Mouse (Mus musculus) layer of hippocampus, postnatal 25 days (tissue): ENCODE measurements around the gene Tspo. TPM values are rescaled to one million over a fixed set of nuclear protein-coding genes. Genes with fewer than 3 reads are reported as not detected.

Experiments used
- DNase-seq, 2 experiments: peaks; one replicate each; pipeline ENCODE4 v3.0.0; 2022; ENCODE audit warnings: mixed read lengths in 2 of 2, low spot score in 1 of 2; ENCODE audit errors: extremely low spot score in 1 of 2
- total RNA-seq, 2 experiments: library from RNA; stranded (reverse); gene quantifications; 2 replicates each; pipeline ENCODE4 v1.2.3; 2021

The Tspo gene
- total RNA-seq, 2 experiments from 2014 or later: 3.5 to 4.6 TPM

DNA sequence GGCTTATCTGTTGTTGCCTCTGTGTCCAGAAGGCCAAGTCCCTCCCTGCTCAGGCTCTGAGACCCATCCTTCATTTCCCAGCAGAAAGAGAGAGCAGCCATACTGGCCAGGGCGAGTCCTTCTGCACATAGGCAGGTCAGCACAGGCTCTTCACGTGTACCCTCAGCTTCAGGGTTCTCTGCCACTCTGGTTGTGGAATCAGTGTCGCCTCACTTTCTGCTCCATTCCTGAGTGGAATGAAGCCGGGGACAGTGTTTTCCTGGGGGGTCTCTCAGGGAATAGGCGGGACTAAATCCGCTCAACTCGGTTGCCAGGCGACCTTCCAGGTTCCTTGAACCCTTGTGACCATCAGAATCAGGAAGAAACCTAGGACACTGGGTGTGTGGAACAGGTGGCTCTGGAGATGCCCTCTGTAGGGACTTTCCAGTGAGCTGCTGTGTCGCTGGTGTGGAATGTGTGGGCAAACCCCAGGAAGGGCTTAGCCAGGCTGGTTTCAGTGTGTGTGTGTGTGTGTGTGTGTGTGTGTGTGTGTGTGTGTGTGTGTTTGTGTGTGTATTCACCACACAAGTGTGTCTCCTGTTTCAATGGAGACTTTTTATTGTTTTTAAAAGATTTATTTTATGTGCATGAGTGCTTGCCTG lies 21.6 kb upstream of the Tspo start:
- no peak for DNase-seq

DNA sequence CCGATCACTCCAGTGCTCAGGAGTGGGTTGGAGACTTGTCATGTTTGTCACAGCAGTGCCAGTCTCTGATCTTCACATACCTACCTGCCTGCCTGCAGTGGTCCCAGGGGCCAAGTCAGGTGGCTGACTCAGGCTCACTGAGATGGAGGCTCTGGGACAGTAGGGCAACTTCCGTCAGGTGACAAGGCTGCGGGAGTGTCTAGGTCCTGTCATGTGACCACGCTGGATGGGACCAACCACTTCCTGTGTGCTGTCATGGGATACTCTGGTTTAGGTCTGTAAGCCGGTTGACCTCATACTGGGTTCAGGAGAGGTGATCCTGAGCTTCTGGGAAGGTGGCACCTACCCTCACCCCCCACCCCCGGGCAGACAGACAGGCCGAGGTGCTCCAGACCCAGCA lies 17.4 kb upstream of the Tspo start:
- no peak for DNase-seq

DNA sequence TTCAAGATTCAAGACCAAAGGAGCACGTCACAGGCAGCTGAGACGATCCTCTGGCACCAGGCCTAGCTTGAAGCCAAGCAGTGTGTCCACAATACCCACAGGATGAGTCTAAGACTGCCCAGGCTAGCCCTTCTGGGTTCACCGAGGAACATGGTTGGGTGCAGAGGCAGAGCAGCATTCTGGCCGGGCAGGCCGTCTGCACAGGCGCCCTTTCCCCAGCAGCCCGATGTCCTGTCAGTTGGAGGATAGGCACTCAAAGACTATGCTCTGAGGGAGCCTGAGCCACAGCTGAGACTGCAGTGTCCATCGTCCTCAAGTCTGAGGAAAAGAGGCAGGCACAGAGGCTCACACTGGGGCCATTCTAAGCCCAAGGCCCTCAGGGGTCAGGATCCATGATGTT lies 16.2 kb upstream of the Tspo start:
- DNase-seq: no peak

DNA sequence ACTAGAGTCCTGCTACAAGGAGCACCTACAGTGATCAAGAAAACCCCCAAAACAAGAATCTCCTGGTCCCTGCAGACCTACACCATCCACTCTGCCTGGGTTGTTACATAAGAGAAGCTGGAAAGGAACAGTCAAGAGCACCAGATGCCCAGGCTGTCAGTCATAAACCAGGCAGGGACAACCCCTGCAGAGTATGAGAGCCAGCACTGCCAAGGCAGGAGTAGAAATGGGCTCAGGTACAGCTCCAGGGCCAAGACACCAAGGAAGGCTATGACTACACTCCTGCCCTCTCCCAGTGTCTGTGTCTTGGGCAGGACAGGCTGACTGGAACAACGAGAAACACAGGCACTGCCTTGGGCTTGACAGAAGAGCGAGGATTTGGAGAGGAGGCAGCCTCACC lies 13.3 kb upstream of the Tspo start:
- no peak for DNase-seq

DNA sequence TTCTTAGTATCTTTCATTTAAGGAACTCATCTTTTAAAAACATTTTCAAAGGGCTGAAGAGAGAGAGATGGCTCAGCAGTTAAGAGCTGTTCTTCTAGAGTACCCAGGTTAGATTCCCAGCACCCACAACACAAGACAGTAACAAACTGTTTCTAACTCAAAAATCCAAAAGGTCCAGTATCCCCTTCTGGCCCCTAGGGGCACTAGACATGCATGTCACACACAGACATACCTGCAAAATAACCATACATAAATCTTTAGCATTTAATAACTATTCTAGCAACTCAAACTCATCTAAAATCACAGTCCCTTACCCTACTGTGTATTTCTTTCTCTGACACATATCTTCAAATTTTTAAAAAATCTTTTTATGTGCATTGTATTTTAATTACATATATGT lies 9.6 kb upstream of the Tspo start:
- no peak for DNase-seq

DNA sequence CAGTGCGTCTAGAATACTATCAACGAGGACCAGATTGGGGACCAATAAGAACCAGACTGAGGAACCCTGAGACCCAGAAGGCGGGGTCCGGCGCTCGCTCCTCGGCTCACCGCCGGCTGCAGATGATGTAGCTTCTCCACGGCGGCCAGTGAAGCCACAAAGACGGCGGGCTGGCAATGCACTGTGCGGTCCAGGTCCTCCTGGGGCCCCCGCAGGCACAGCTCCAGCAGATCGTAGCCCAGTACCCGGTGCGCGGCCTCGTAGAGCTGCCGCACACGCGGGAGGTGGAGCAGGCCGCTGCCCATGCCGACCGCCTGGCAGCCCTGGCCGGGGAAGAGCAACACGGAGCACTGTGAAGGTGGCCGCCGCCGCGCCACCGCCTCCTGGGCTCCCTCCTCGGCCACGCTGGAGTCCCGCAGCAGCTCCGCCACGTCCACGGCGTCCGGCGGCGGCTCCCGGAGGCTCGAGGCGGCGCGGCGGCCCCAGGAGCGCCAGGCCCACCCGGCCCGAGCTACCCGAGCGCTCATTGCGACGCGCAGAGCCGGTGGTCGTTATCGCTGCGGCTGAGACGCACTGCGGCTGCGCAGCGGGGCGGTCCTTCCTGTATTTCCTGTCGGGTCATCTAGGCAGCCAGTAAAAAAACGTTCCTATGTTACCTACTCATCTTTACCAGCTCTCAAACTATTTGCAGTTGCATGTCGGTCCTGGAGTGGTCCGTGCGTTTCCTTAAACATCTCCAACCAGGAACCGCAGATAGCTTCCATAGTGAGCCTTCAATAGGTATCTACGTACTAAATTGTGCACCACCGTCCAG lies 8.0 kb upstream of the Tspo start:
- peak; percentile 77 to 84 for DNase-seq

DNA sequence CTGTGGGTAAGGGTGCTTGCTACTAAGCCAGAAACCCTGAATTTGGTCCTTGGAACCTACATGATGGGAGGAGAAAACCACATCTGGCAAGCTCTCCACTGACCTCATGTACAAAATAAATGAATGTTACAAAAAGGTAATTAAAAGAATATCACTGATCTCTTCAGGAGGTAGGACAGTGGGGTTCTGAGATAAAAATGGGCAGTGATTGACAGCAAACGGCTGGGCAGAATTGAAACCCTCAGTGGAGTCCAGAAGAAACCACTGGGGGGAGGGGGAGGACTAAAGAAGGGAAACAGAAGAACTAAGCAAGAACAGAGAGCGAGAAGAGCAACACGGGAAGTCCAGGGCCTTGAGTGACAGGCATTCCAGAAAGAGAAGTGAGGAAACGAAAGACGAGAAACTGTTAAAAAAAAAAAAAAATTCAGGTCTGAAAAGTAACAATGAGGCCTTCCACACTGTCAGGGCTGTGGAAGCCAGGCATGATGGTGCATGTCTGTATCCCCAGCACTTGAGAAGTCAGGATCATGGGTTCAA lies 2.4 kb upstream of the Tspo start:
- DNase-seq: no peak

DNA sequence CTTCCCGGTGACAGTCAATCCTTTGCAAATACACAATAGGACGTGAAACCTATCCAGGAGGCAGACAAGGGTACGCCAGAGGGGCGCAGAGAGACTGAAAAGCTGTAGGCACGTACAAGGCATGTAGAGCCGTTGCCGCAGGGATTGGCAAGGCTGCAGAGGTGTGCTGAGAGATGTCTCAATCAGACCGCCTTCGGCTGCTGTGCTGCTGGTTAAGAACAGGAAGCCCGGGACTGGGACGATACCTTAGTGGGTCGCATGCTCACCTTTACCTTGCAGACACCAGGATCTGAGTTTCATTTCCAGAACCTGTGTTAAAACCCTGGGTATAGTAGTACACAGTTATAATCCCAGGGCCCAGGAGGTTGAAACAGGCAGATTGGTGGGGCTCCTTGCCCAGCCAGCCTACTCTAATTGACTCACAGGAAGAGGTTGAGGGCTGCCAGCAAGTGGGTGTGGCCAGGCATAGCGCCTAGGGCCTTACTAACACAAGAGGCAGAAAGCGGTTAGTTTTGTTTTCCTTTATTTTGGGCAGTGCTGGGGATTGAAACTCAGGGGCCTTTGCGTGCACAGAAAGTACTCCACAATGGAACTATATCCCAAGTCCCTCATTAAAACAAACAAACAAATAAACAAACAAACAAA lies 644 bp upstream of the Tspo start:
- peak in 1 of 2 experiments; percentile 42 for DNase-seq

DNA sequence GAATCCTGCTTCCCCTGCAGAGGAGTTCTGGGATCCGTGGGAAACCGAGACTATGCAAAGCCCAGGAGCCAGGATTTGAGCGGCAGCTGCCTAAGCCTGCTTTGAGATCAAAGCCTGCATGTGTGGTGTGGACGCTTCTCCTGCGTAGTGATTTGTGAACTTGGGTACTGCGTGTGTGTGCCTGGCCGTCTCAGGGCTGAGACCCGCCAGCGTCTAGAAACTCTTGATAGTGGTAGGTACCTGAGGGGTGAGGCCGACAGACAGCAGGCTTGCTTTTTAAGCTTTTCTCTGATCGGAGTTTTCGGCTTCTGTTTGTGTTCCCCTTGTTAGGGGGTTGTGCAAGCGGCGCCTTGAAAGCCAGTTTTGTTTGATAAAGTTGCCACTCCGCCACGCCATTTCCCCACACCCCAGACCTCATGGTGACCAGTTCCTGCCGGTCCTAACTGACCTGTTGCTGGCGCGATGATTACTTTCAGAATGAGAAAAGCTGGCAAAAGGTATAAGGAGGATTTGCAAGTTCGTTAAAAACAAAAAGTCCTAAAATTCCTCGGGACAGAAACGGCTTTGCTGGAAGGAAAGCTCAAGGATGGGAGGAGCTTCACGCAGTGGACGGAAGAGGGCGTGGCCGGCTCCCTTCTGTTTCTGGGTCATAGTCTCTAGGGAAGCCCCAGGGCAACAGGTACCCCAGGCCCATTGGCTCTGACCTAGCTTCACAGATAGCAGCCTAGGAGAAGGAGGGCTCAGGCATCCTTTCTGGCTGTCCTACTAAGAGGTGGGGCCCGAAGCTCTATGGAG lies 662 bp downstream of the Tspo start:
- DNase-seq: no peak

DNA sequence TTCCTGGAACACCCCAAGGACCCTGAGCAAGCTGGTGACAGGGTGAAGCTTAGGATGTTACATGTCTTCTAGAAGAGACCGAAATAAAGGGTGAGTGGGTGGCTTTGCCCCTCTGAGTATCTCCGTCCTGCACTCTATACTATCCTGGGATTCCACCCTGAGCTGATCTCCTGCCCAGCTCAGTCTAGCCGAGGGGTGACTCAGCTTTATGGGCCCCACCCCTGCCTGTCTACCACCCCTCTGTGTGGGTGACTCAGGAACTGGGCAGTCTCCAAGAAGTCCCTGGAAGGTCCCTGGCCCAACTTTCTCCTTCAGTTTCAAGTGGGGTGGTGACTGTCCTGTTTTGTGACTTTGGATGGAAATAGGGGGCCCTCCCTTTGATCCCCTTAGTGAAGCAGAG lies 2.0 kb downstream of the Tspo start:
- no peak for DNase-seq

DNA sequence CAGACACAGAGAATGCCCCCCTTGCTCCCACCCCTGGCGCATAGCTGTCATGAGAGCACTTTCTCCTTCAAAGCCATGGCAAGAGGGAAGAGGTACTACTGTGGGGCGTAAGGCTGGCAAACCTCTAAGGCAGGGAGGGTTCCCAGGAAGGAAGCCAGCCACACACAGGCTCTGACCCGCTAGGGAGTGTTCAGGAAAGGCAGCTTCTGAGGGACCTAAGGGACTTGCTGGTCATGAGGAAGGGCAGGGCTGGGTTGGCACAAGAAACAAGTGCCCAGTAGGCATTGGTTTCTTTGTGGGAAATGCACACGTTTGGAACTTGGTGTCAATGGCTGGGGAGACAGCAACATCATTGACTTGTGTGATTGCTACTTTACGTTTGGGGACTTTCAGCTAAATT lies 2.6 kb downstream of the Tspo start:
- no peak for DNase-seq

DNA sequence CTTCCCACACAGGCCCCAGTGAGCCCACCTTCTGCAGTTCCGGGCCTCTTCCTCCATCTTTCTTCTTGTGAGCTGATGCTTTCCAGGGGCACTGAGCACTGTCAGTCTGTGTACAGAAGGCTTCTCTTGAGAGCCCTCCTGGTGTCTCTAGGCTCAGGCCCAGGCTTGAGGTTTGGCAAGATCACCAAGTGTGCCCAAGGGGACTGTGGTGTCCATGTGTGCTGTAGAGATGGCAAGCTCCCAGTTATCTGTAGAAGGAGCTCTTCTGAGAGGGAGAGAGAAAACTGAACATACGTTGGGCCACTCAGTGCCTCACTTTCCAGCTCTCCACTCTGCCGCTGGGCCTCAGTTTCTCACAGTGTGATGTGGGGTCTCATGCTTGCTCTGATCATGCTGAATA lies 4.3 kb downstream of the Tspo start:
- no peak for DNase-seq

DNA sequence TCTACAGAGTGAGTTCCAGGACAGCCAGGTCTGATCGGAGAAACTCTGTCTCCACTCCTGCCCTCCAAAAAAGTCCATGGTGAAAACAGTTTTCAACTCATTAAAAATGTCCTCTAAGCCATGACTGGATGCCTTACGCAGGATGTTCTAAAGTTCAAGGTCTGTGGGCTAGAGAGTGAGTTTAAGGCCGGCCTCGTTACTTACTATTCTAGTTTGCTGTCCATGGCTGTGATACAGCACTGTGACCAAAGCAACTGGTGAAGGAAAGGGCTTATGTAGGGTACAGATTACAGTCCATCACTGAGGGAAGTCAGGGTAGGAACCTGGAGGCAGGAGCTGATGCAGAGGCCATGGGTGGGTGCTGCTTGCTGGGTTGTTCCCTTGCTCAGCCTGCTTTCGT lies 5.2 kb downstream of the Tspo start:
- no peak for DNase-seq

DNA sequence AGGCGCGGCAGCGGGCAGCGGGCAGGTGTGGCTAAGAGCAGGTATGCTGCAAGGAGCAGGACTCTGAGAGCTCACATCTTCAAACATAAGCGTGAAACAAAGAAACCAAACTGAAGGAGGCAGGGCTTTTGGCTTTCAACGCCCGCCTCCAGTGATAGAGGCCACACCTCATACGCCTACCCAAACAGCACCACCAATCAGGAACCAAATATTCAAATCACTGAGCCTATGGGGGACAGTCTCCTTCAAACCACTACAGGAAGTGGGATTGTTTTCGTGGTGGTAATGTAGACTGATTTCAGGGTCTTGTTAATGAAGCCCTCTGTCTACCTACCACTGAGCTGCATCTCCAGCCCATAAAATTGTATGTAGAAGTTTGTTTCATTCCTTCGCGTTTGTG lies 6.3 kb downstream of the Tspo start:
- no peak for DNase-seq

DNA sequence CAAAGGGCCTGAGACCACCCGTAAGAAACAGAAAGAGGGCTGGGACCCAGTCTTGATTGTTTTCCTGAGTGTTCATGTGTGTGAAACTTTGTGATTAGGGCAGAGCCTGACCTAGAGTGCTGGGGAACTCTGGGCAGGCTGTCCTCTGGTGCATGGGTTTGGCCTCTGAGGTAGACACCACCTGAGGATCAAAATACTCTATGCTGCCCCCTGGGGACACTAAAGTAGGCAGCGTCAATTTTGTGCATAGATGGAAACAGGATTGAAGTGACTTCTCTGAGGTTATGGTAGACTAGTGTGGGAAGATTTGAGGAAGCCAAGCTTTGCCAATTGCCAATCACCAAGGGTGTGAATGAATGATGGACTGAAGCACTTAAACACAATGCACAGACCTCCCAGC lies 7.2 kb downstream of the Tspo start:
- no peak for DNase-seq

DNA sequence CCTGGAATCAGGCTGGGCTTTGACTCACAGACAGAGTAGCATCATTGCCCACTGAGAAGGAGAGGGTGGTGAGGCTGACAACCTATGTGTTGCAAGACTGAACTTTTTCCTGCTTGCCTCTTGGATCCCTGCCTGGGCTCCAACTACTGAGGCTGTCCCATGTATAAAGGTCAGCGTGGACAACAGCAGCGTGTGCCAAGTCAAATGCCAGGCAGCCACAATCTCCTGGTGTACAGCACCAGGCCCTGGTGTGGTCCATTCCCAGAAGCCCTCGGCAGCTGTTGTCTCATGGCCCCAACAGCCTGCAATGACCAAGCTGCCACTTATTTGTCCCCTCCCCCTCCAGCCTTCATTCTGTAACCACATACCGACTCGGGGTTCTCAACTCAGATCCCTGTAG lies 8.2 kb downstream of the Tspo start:
- no peak for DNase-seq

DNA sequence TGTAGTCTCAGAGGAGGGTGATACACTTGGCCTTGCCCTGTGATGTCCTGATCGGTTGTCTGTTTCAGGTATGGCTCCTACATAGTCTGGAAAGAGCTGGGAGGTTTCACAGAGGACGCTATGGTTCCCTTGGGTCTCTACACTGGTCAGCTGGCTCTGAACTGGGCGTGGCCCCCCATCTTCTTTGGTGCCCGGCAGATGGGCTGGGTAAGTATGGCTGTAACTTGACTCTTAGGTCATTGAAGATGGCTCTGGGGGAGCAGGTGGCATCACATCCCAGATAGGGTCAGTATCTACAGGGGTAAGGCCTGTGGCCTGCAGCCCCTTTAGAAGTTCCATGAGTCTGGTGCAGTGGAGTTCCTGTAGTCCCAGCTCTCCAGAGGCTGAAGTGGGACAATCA lies 8.7 kb downstream of the Tspo start:
- DNase-seq: no peak

DNA sequence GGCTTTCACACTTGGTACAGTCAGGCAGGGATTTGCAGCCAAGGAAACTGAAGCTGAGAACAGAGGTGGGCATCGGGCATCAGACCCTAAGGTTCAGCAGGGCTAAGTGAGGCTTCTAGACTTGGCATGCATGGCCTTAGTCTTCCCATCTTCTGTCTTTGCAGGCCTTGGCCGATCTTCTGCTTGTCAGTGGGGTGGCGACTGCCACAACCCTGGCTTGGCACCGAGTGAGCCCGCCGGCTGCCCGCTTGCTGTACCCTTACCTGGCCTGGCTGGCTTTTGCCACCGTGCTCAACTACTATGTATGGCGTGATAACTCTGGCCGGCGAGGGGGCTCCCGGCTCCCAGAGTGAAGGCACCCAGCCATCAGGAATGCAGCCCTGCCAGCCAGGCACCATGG lies 10.2 kb downstream of the Tspo start:
- DNase-seq: no peak

DNA sequence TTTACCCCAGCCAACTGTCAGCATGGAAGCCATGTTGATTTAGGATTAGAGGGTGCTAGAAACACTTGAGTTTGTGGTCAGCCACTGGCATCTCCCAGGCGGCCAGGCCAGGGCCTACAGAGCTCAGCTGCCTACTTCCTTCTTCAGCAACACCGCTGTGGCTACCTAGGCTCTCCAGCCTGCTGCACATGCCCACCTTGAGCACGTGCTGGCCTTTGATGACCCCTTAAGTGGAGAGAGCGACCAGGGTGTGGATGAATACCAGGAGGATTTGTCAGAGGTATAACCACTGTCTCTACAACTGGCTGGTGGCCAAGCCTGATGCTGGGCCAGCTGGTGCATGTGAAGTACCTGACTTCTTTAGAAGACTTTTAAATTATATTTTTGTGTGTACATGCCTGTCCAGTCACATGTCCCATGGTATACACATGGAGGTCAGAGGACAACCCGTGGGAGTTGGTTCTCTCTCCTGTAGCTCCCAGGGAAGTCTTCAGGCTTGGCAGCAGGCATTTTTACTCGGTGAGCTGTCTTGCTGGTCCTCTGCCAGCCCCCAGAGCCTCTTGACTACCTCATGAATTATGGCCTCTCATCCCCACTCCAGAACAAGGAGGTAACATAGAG lies 11.4 kb downstream of the Tspo start:
- no peak for DNase-seq

DNA sequence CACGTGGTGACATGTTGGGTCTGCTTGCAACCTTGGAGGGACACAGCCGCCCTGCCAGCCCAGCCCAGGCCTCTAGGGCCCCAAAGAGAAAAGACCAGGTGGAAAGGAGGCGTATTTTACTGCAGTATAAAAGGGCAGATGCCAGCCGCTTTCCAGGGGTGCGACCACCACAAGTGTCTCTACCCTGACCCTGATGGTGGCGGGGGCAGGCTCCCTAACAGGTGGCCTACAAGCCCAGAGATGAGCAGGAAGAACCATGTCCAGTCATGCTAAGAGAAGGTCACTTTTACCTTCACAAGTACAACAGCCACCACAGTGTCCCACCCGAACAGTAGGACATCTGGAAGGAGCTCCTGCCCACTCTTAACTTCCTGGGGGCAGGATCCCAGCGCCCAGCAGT lies 12.2 kb downstream of the Tspo start:
- no peak for DNase-seq
